Mouse (Mus musculus) heart, adult 2 months (tissue): ENCODE results near the gene F7.

ENCODE experiments used
- CTCF ChIP-seq: fragments of 200-600 bp; IDR thresholded peaks from 2 replicates; pipeline ENCODE4 v1.8.1; 2022; ENCODE audit warnings: antibody characterized with exemption, mild to moderate bottlenecking, moderate library complexity
- POLR2A ChIP-seq: fragments of 200-500 bp; IDR thresholded peaks from 2 replicates; pipeline ENCODE4 v1.6.1; 2011; ENCODE audit warnings: mild to moderate bottlenecking, low read depth, low read length, control low read depth; ENCODE audit not compliant: insufficient read depth

DNA sequence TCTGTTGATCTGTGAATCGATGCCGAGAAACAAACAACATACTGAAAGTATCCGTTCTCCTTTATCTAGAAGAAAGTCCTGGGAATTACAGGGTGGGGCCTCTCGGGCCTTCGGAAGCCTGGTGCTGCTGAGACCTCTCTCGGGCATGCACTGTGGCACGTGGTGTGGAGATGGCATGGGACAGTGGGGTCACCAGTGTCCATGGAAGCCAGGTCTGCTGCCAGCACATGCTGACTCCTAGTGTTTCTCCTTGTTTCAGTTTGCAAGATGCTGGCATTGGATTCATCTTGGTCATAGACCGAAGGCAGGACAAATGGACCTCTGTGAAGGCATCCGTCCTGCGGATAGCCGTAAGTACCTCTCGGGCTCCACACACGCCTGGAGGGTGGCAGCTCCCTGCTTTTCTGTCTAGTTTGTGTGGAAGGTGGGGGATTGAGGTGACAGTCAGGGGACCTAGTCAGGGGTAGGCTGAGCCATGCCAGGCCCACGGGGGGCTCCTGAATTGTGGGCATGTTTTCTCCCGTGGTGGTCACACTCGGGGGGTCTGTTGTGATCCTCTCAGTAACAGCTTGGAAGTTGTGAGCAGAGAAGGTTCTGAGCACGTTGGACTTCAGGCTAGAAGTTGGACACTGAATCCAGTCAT lies 41.1 kb upstream of the F7 start:
- TF ChIP-seq CTCF, result no peak
- no peak for TF ChIP-seq POLR2A
